ENCODE assay signal across 12 mouse cellular contexts in genomic region chr10:111694227-111695200, GRCm38 (mm10).
DNase-seq lines count a peak whose midpoint lies in the region; ATAC-seq lines count a peak whose summit lies in the region.
"Had no signal": no experiment of that assay in that cellular context is flagged by ENCODE, and none has a peak within 500 bp of the region (broad histone marks: within the 10 kb centered on the region; RNA-seq: fewer than 3 reads in every experiment).

No protein-coding gene starts in this region.

- peak overlapping the region; percentile 61 for H3K27ac ChIP-seq in neural tube, embryonic 13.5 days (replicated peaks)
- peak overlapping the region; percentile 70 for H3K27ac ChIP-seq in kidney, embryonic 15.5 days
- H3K27ac ChIP-seq in stomach, embryonic 16.5 days (ENCODE audit: low read length): peak overlapping the region; percentile 66
- H3K27ac ChIP-seq: embryonic facial prominence, embryonic 15.5 days; liver, embryonic 13.5 days had no signal

- H3K27me3 ChIP-seq in neural tube, embryonic 13.5 days: no peaks in the 10 kb centered on the region
- no peaks in the 10 kb centered on the region for H3K27me3 ChIP-seq in kidney, embryonic 15.5 days
- H3K27me3 ChIP-seq in stomach, embryonic 16.5 days (ENCODE audit: control insufficient read depth, insufficient read depth, low read length): no peaks in the 10 kb centered on the region
- H3K27me3 ChIP-seq: embryonic facial prominence, embryonic 15.5 days; liver, embryonic 13.5 days had no signal

- H3K9ac ChIP-seq in neural tube, embryonic 13.5 days: no peak overlapping the region
- no peak overlapping the region for H3K9ac ChIP-seq in kidney, embryonic 15.5 days
- no peak overlapping the region for H3K9ac ChIP-seq in stomach, embryonic 16.5 days (ENCODE audit: low read length)
- H3K9ac ChIP-seq: embryonic facial prominence, embryonic 15.5 days; liver, embryonic 13.5 days had no signal

- no peak overlapping the region for H3K4me2 ChIP-seq in neural tube, embryonic 13.5 days
- no peak overlapping the region for H3K4me2 ChIP-seq in kidney, embryonic 15.5 days
- no peak overlapping the region for H3K4me2 ChIP-seq in stomach, embryonic 16.5 days (ENCODE audit: low read depth, low read length)
- H3K4me2 ChIP-seq: embryonic facial prominence, embryonic 15.5 days; liver, embryonic 13.5 days had no signal

- peak; percentile 83 for ATAC-seq in neural tube, embryonic 13.5 days (ENCODE audit: low read depth)
- ATAC-seq in kidney, embryonic 15.5 days (replicated peaks; ENCODE audit: low FRiP score): peak; percentile 71
- ATAC-seq in stomach, embryonic 16.5 days (ENCODE audit: insufficient read depth, low FRiP score): peak; percentile 75
- ATAC-seq: CD4-positive, CD25-positive, alpha-beta regulatory T cell, adult 4 months had no signal

- no peaks in the 10 kb centered on the region for H3K36me3 ChIP-seq in neural tube, embryonic 13.5 days
- no peaks in the 10 kb centered on the region for H3K36me3 ChIP-seq in kidney, embryonic 15.5 days
- no peaks in the 10 kb centered on the region for H3K36me3 ChIP-seq in stomach, embryonic 16.5 days (ENCODE audit: control insufficient read depth, insufficient read depth, low read length)
- H3K36me3 ChIP-seq: embryonic facial prominence, embryonic 15.5 days; liver, embryonic 13.5 days had no signal

- no peaks in the 10 kb centered on the region for H3K9me3 ChIP-seq in neural tube, embryonic 13.5 days
- H3K9me3 ChIP-seq in kidney, embryonic 15.5 days (replicated peaks): no peaks in the 10 kb centered on the region
- no peaks in the 10 kb centered on the region for H3K9me3 ChIP-seq in stomach, embryonic 16.5 days (replicated peaks; ENCODE audit: control insufficient read depth, low read length)
- H3K9me3 ChIP-seq: embryonic facial prominence, embryonic 15.5 days; liver, embryonic 13.5 days had no signal

- H3K4me3 ChIP-seq in neural tube, embryonic 13.5 days: no peak overlapping the region
- H3K4me3 ChIP-seq in kidney, embryonic 15.5 days (replicated peaks): no peak overlapping the region
- H3K4me3 ChIP-seq in stomach, embryonic 16.5 days (replicated peaks; ENCODE audit: low read length): no peak overlapping the region
- H3K4me3 ChIP-seq: embryonic facial prominence, embryonic 15.5 days; liver, embryonic 13.5 days had no signal

- 67% methylated on average over 6 of the region's 6 CpGs for WGBS in neural tube, embryonic 13.5 days
- WGBS in kidney, embryonic 15.5 days: 31% methylated on average over 6 of the region's 6 CpGs
- 35% methylated on average over 6 of the region's 6 CpGs for WGBS in stomach, embryonic 16.5 days

- DNase-seq in adrenal gland, postnatal 25 days: peak; percentile 16
- DNase-seq in adrenal gland, adult 8-10 months: no peak
- no peak for DNase-seq in neural tube, embryonic 10.5 days (ENCODE audit: extremely low spot score, low spot score)
- no peak for DNase-seq in cerebellum, postnatal 25 days
- no peak for DNase-seq in urinary bladder, postnatal 14 days (ENCODE audit: low spot score)
- DNase-seq: liver, embryonic 13.5 days; thymus, postnatal 14 days had no signal

- H3K4me1 ChIP-seq in neural tube, embryonic 13.5 days (replicated peaks): peaks cover 18% of the 10 kb centered on the region
- H3K4me1 ChIP-seq in kidney, embryonic 15.5 days: peaks cover 50% of the 10 kb centered on the region
- H3K4me1 ChIP-seq in stomach, embryonic 16.5 days (ENCODE audit: control insufficient read depth, insufficient read depth, low read length): peaks cover 22% of the 10 kb centered on the region
- H3K4me1 ChIP-seq: liver, embryonic 13.5 days had no signal
